Mouse (Mus musculus) MN1 (cell line): ENCODE results near the gene Lrrc28.
A peak's percentile ranks its signal among the peaks of the same experiment; 100 is the strongest.

Source experiments
- DNase-seq: peaks from one replicate; pipeline ENCODE4 v3.0.0-alpha.2; 2016; ENCODE audit warnings: low spot score

Lrrc28 gene

DNA sequence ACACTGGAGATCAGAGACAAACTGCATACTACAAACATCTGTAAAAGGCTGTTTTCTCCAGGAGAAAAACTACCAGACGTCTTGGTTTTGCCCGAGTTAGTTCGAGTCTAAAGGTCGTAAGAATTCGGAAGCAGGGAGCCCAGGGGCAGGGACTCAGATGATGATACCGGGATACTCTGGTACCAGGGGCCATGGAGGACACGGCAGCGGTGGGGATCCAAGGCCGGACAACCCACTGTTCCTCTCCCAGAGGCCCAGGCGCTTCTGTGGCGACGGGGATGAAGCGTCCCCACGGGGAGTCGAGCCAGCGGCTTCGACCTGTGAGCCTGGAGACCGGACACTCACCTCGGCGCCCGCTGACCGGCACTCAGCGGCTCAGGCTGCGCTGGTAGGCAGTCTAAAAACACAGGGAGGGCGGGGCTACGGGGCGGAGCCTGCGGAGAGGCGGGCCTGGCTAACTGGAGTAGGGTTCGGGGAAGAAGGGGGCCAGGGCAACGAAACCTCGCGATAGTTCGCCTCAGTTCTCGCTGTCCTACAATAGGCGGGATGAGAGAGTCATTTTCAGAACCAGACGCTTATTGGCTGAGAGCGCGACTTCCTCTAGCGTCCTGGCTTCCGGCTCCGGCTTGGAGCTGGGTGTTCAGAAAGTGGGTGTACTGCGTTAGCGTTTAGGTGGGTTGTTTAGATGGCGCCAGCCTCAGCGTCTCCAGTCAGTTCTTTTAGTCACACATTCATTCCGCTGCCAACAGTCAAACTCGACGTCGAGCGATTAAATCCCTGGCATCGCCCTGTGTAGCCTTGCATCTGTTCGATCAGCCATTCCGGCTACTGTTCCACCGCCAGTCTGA, at the start of gene Lrrc28:
Gene Lrrc28 (minus strand): TSS at position 436 of the 848 bp plus-strand sequence.
- peak; percentile 98 for DNase-seq

DNA sequence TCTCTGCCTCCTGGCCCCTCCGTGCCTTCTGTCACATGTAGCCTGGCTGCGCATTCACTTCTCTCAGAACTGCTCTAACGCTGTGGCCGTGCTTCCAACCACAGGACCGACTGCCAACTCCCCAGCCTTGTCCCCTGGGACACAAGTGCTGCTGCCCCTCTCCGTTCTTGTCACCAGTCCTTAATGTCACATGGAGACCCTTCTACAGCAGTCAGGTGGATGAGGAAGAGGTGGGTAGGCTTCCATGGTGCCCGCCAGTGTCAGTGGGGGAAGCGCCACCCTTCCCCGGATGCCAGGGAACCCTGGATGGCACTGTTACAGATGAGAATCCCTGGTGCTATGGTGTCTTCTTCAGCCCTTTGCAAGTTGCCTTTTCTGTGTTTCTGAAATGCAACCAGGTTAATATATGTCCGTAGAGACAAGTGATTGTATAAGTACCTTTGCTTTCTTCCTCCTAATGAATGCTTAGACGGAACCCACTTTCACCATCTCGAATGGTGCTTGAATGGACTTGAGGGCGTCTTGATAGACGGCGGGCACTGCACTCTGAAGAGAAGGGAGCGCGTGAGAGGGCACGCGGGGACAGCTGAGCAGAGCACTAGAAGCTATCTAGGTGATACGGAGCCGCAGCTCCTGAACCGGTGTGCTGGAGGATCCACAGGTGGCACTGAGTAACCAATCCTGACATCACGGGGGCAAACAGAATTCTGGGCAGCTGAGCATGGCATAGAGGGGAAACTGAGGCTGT, 47.9 kb upstream of the Lrrc28 start:
- no peak for DNase-seq

DNA sequence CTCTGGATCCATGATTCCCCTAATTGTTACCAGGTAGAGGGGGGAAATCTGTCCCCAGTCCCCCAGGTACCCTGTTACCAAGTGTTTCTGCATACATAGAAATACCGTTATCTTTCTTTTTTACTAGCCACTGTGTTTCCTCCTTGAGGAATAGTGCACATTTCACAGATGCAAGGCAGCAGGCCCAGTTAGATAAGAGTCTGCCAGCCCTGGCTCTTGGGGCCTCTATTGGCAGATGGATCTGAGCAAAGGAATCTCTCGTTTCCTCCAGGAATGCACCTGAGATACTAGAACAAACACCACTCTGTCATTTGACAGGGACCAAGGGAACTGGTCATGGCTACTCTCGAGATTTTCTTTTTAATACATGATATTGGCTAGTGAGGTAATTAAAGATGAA, 47.1 kb upstream of the Lrrc28 start:
- no peak for DNase-seq

- DNase-seq: no peak
These were observed 46.0 kb upstream of the Lrrc28 start for GRCm38 (mm10) chr7:67691036-67691435.

DNA sequence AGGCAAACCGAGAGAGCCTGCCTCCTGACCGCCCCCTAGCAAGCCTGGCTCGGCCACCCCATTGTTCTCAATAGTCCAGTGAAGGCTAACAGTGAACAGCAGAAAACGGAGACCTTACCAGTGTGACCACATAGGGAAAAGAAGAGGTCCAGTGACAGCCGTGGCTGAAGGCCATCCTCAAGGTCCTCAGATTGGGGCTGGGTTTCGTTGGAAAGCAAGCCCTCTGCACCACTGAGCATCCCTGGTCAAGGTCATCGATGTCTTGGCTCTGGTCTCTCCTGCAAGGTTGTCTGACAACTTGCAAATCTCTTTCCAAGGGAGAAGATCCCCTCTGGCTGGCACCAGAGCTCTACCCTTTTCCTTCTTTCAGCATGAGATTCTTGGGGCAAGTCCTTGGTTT, 44.7 kb upstream of the Lrrc28 start:
- DNase-seq: no peak

DNA sequence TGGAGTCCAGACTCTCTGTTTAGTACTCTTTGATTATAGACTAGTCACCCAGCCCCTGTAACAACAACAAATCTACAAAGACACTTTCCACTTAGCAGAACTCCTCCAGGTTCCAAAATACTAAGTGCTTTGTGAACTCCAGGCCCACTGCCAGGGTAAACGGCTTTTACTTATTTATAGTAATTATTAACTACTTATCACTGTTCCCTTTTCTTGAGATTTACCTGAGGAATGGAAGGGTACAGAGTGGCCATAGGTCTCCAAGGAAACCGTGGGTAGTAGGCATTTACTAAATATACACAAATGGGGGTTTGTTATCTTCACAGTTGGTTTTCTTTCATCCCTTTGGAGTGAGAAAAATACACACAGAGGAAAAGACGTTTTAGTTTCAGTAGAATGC, 43.2 kb upstream of the Lrrc28 start:
- no peak for DNase-seq

GRCm38 (mm10) chr7:67686545-67686944, 41.5 kb upstream of the Lrrc28 start:
- peak; percentile 14 for DNase-seq

- no peak for DNase-seq
These were observed 37.9 kb upstream of the Lrrc28 start for GRCm38 (mm10) chr7:67683006-67683405.

DNA sequence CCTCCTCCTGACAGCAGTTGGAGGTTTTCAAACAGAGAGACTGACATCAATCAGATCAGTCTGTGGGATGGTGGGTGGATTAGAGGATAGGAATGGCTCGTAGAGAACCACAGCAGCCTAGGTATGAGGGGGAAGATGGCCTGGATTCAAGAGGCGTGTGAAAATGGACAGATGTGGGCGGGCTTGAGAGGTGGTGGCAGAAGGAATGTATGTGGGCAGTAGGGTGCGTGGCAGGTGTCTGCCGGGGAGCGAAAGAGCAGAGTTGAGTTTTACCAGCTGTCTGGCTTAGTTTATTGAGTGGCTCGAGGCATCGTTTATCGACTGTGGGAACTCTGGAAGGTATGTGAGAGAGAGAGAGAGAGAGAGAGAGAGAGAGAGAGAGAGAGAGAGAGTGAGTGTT, 36.0 kb upstream of the Lrrc28 start:
- DNase-seq: no peak

DNA sequence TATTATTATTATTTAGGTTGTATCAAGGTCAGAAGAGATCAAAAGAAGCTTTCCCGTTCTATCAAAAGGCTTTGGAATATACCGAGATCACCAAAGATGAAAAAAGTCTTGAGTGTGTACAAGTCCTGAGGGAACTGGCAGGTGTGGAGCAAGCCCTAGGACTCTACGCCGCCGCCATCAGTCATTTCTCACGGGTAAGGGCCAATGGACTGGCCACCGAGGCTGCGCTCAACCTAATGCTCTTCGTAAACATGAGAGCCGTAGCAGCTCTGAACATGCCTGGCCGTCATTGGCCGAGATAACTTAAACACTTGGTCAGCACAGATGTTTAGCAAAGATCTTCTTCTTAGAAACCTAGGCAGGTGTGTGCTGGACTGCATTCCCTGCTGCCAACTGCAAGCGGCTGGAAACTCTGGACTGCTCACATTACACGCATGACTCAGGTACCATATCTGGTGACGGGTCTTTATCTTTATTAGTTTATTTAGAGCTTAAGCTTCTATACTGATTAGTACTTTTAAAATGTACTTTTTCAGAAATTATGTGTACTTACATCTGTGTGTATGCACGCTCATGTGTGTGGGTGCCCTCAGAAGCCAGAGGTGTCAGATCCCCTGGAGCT, 33.9 kb upstream of the Lrrc28 start:
- DNase-seq: no peak

GRCm38 (mm10) chr7:67673656-67674055, 28.6 kb upstream of the Lrrc28 start:
- DNase-seq: no peak

- DNase-seq: peak; percentile 89
These were observed 27.6 kb upstream of the Lrrc28 start for GRCm38 (mm10) chr7:67672650-67673049.

DNA sequence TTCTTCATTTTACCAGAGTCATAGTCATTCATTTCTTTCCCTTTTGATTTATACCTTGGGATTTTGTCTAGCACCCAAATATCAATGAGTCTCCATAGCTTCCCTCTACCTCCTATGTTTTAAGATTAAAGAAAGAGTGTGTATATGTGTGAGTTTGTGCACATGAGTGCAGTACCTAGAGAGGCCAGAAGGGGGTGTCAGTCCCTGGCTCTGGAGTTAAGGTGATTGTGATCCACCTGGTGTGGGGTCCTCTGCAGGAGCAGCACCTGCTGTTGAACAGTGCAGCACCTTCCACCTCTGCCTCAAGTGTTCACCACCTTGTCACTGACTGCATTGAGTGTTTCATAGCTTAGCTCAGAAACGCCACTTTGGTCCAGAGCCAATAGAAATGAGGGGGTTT, 25.9 kb upstream of the Lrrc28 start:
- no peak for DNase-seq

DNA sequence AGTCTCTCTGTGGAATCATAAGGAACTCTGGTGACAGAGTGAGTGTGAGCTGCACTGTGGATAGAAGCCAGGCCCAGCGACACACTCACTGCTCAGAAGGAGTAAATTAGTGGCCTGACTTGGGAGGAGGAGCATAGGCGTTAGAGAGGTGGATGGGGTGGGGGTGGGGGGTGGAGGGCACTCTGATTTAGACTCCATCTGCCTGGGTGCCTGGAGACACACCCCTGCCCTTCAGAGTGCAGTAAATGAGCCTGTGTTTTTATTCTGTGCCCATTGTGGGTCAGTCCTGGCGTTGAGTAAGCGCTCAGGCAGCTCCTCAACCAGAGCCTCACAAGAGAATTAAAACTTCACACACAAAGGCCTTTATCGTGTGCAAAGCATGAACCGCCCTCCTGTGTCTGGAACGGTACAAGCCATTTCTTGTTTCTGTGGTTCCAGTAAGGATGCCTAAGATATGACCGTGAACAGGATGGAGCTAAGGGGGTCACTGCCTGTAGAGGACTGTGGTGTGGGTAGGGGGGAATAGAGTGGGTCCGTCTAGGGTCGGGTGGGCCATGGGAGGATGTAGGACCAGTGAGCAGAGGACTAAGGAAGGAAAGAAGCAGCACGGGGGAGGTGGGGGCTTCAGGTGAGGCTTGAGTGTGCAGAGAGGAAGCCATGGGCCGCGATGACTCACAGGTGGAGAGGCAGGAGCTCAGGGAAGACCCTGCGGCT, 19.1 kb upstream of the Lrrc28 start:
- DNase-seq: peak; percentile 48

DNA sequence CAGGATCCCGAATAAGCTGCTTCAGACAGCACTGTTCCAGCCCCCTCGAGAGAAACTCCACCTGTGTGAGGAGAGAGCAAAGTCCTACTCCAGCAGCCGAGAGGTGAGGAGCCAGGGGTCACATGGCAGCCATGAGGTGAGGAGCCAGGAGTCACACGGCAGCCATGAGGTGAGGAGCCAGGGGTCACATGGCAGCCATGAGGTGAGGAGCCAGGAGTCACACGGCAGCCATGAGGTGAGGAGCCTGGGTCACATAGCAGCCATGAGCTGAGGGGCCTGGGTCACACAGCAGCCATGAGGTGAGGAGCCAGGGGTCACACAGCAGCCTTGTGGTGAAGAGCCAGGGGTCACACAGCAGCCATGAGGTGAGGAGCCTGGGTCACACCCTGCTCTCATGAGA, 17.4 kb upstream of the Lrrc28 start:
- DNase-seq: no peak

DNA sequence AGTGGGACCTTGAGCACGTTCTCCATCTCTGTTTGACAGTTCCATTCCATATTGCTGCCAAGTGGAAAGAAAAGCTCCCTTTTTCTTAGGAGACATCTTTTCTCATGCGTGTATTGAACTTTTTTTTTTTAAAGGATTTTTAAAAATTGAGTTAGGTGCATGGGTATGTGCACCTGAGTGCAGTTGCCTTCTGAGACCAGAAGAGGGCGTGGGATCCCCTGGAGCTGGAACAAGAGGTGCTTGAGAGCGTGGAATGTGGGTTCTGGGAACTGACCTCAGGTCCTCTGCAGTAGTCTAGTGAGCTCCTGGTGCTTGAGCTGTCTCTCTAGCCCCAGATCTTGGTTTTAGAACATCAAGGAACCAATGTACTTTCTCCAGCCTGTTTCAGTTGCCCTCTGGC, 13.0 kb upstream of the Lrrc28 start:
- DNase-seq: no peak

DNA sequence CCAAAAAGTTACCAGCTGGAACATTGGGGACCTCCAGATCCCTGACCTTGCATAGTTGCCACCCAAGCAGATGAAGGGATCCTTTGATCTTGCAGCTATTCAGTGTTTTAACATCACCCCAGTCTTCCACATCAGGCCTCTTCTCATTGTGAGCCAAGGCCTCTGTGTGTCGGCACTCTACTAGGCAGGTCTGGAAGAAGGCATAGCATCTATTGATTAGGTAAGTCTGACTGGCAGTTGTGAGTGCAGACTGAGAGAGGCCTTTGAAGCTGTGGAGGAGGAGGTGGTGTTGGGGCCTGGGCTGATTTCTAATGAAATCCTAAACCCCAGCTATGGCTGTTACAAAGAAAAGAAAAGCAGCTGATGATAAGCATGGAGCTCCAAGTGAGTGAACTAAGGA, 10.1 kb upstream of the Lrrc28 start:
- no peak for DNase-seq

GRCm38 (mm10) chr7:67654668-67655067, 9.6 kb upstream of the Lrrc28 start:
- no peak for DNase-seq

DNA sequence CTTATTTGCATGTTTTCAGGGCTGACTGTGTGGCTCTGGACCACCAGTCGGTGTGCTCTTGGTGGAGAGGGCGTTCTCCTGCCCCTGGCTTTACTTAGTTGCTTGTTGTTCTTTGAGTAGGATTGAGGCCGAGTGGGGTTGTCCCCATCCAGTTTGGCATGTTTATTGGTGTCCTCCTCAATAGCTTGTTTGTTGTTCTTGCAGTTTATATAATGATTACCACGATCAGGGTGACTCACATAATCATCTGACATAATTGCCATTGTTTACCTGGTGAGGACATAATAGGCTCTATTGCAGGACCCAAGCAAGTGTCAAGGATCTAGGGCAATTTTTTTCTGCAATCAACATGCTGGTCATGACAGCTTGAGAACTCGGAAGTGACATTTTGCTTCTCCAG, 7.1 kb upstream of the Lrrc28 start:
- DNase-seq: no peak

- DNase-seq: no peak
These were observed 3.3 kb upstream of the Lrrc28 start for GRCm38 (mm10) chr7:67648376-67648775.

- DNase-seq: no peak
These were observed 2.2 kb upstream of the Lrrc28 start, which contains the start of gene Ttc23 for GRCm38 (mm10) chr7:67647277-67647676. Ttc23 (plus strand) TSS chr7:67647410.

- no peak for DNase-seq
These were observed 1.1 kb upstream of the Lrrc28 start for GRCm38 (mm10) chr7:67646131-67646530.
